Mouse (Mus musculus) lung, postnatal 0 days (tissue): ENCODE data around the gene BC025920. TPM values are rescaled to one million over a fixed set of nuclear protein-coding genes. Genes with fewer than 3 reads are reported as not detected.

ENCODE experiments used
- ATAC-seq: fragments of 200-750 bp; cut with Nextera tagmentation; 2 replicates; pipeline ENCODE4 v1.8.0; 2017; ENCODE audit warnings: moderate library complexity
- DNase-seq: peaks from one replicate; pipeline ENCODE4 v3.0.0-alpha.2; 2016; ENCODE audit warnings: low spot score
- H3K27ac ChIP-seq: fragments of 300-500 bp; sonication (generic); 2 replicates; pipeline ENCODE4 v1.5.1; 2014; ENCODE audit warnings: antibody characterized with exemption, mild to moderate bottlenecking, low read length, mixed read lengths
- H3K27me3 ChIP-seq: fragments of 300-500 bp; sonication (generic); replicated peaks from 2 replicates; pipeline ENCODE4 v1.6.1; 2014; ENCODE audit warnings: low read length, mixed read lengths; ENCODE audit not compliant: insufficient read depth
- H3K36me3 ChIP-seq: fragments of 300-500 bp; sonication (generic); 2 replicates; pipeline ENCODE4 v1.6.1; 2014; ENCODE audit warnings: low read length, mixed read lengths; ENCODE audit not compliant: insufficient read depth
- H3K4me1 ChIP-seq: fragments of 300-500 bp; sonication (generic); 2 replicates; pipeline ENCODE4 v1.6.1; 2014; ENCODE audit warnings: antibody characterized with exemption, low read depth, low read length, mixed read lengths; ENCODE audit not compliant: insufficient read depth
- H3K4me2 ChIP-seq: fragments of 300-500 bp; sonication (generic); replicated peaks from 2 replicates; pipeline ENCODE4 v1.6.1; 2014; ENCODE audit warnings: low read depth, mild to moderate bottlenecking, low read length, moderate library complexity, mixed read lengths
- H3K4me3 ChIP-seq: fragments of 300-500 bp; sonication (generic); 2 replicates; pipeline ENCODE4 v1.5.1; 2014; ENCODE audit warnings: low read depth, low read length
- H3K9ac ChIP-seq: fragments of 300-500 bp; sonication (generic); replicated peaks from 2 replicates; pipeline ENCODE4 v1.6.1; 2014; ENCODE audit warnings: low read depth, mild to moderate bottlenecking
- H3K9me3 ChIP-seq: fragments of 300-500 bp; sonication (generic); 2 replicates; pipeline ENCODE4 v1.6.1; 2016; ENCODE audit warnings: low read length, mixed read lengths
- CTCF ChIP-seq: IDR thresholded peaks from 2 replicates; pipeline ENCODE4 v1.5.1; 2016; ENCODE audit warnings: antibody characterized with exemption, mild to moderate bottlenecking
- EP300 ChIP-seq: IDR thresholded peaks from 2 replicates; pipeline ENCODE4 v1.6.1; 2016; ENCODE audit warnings: antibody characterized with exemption, mild to moderate bottlenecking, control low read depth
- WGBS: fragments of 180-500 bp; shearing (Covaris S2); extraction: QIAGEN DNeasy Blood & Tissue Kit; methylation state at CpG from one replicate; pipeline ENCODE4 v1.1.7; 2014; 5-methylcytosine and 5-hydroxymethylcytosine counted together
- polyA plus RNA-seq: library from polyadenylated mRNA; unstranded; fragments of >200 nt; fragmentation: Nextera tagmentation; extraction: Ambion mirVana; gene quantifications from 2 replicates; pipeline ENCODE4 v1.2.1, GENCODE M21; 2015

Gene BC025920
- polyA plus RNA-seq, 1 experiment from 2014 or later, result 0.29 TPM

- peaks cover 32% of the 10 kb centered on the region for H3K4me1 ChIP-seq
- no peaks in the 10 kb centered on the region for H3K9me3 ChIP-seq
- H3K4me2 ChIP-seq, result peak overlapping the region; percentile 72
- WGBS, result 11% methylated on average over 9 of the region's 9 CpGs
- TF ChIP-seq CTCF (no peak), EP300 (no peak)
- H3K4me3 ChIP-seq, result peak overlapping the region; percentile 17
- no peak; the same call in 1 of the 2 replicates for ATAC-seq
- no peaks in the 10 kb centered on the region; the same call in 1 of the 2 replicates for H3K27me3 ChIP-seq
- peak overlapping the region; percentile 62 for H3K27ac ChIP-seq
- no peaks in the 10 kb centered on the region for H3K36me3 ChIP-seq
- H3K9ac ChIP-seq, result no peak overlapping the region
- peak; percentile 49 for DNase-seq
These were observed 33.9 kb upstream of the BC025920 start for GRCm38 (mm10) chr10:81572133-81572671.

- ATAC-seq (no peak), DNase-seq (peak; percentile 26)
- Histone ChIP-seq H3K36me3 (no peaks in the 10 kb centered on the region), H3K27me3 (no peaks in the 10 kb centered on the region; the same call in 1 of the 2 replicates), H3K9ac (no peak overlapping the region), H3K4me1 (peaks cover 32% of the 10 kb centered on the region), H3K27ac (no peak overlapping the region), H3K4me3 (no peak overlapping the region), H3K9me3 (no peaks in the 10 kb centered on the region), H3K4me2 (no peak overlapping the region; the same call in 1 of the 2 replicates)
- 18% methylated on average over 9 of the region's 9 CpGs for WGBS
- TF ChIP-seq CTCF (no peak), EP300 (no peak)
These were observed 33.1 kb upstream of the BC025920 start for GRCm38 (mm10) chr10:81572975-81573374.

GRCm38 (mm10) chr10:81574081-81575056 lies 31.7 kb upstream of the BC025920 start, which contains the start of gene Tle2:
Tle2 (plus strand) TSS chr10:81574561.
- TF ChIP-seq CTCF (no peak), EP300 (no peak)
- Histone ChIP-seq H3K27me3 (no peaks in the 10 kb centered on the region; the same call in 1 of the 2 replicates), H3K9me3 (no peaks in the 10 kb centered on the region), H3K4me3 (peak within 1 kb of the TSS; percentile 57), H3K9ac (peak within 1 kb of the TSS; percentile 52), H3K27ac (no peak within 1 kb of the TSS), H3K4me2 (peak within 1 kb of the TSS; percentile 90), H3K4me1 (peaks cover 25% of the 10 kb centered on the region), H3K36me3 (no peaks in the 10 kb centered on the region)
- ATAC-seq, result no peak
- 22% methylated on average over 10 of the region's 10 CpGs for WGBS
- DNase-seq, result peak; percentile 16

GRCm38 (mm10) chr10:81575208-81575631 lies 30.9 kb upstream of the BC025920 start:
- peak; percentile 48 for DNase-seq
- WGBS, result 1% methylated on average over 30 of the region's 30 CpGs
- no peak for ATAC-seq
- peak overlapping the region; percentile 52 for H3K9ac ChIP-seq
- peak overlapping the region; percentile 57 for H3K4me3 ChIP-seq
- TF ChIP-seq CTCF (no peak), EP300 (no peak)
- H3K9me3 ChIP-seq, result no peaks in the 10 kb centered on the region
- H3K4me1 ChIP-seq, result peaks cover 25% of the 10 kb centered on the region
- no peak overlapping the region for H3K27ac ChIP-seq
- H3K36me3 ChIP-seq, result no peaks in the 10 kb centered on the region
- no peaks in the 10 kb centered on the region; the same call in 1 of the 2 replicates for H3K27me3 ChIP-seq
- H3K4me2 ChIP-seq, result peak overlapping the region; percentile 90

- no peaks in the 10 kb centered on the region for H3K9me3 ChIP-seq
- H3K4me2 ChIP-seq, result peak overlapping the region; percentile 90
- DNase-seq (peak; percentile 15), ATAC-seq (no peak)
- 2% methylated on average over 6 of the region's 6 CpGs for WGBS
- no peaks in the 10 kb centered on the region for H3K36me3 ChIP-seq
- TF ChIP-seq CTCF, result no peak
- no peak for TF ChIP-seq EP300
- H3K27ac ChIP-seq, result no peak overlapping the region
- peaks cover 21% of the 10 kb centered on the region for H3K4me1 ChIP-seq
- no peaks in the 10 kb centered on the region; the same call in 1 of the 2 replicates for H3K27me3 ChIP-seq
- H3K4me3 ChIP-seq, result peak overlapping the region; percentile 57
- H3K9ac ChIP-seq, result peak overlapping the region; percentile 52
These were observed 30.4 kb upstream of the BC025920 start for GRCm38 (mm10) chr10:81575695-81576094.

GRCm38 (mm10) chr10:81579967-81580366 lies 26.1 kb upstream of the BC025920 start:
- WGBS, result 54% methylated on average over 2 of the region's 4 CpGs
- DNase-seq, result no peak
- Histone ChIP-seq H3K4me1 (peaks cover 7% of the 10 kb centered on the region; the same call in 1 of the 2 replicates), H3K4me3 (no peak overlapping the region), H3K27me3 (no peaks in the 10 kb centered on the region; the same call in 1 of the 2 replicates), H3K27ac (no peak overlapping the region), H3K4me2 (no peak overlapping the region), H3K9me3 (no peaks in the 10 kb centered on the region), H3K36me3 (no peaks in the 10 kb centered on the region), H3K9ac (no peak overlapping the region)
- TF ChIP-seq CTCF (no peak), EP300 (no peak)
- no peak for ATAC-seq
